Mouse (Mus musculus) midbrain, embryonic 14.5 days (tissue): ENCODE measurements around the gene Mxra7. TPM values are rescaled to one million over a fixed set of nuclear protein-coding genes. Genes with fewer than 3 reads are reported as not detected.

ENCODE experiments used
- ATAC-seq: fragments of 200-750 bp; cut with Nextera tagmentation; 2 replicates; pipeline ENCODE4 v1.8.0; 2017; ENCODE audit warnings: moderate number of reproducible peaks, moderate library complexity; ENCODE audit not compliant: low FRiP score, low TSS enrichment
- DNase-seq: peaks from one replicate; pipeline ENCODE4 v3.0.0-alpha.2; 2015
- H3K27ac ChIP-seq: fragments of 300-500 bp; sonication (generic); replicated peaks from 2 replicates; pipeline ENCODE4 v1.5.1; 2014; ENCODE audit warnings: mild to moderate bottlenecking, low read depth, low read length, moderate library complexity
- H3K27me3 ChIP-seq: fragments of 300-500 bp; sonication (generic); 2 replicates; pipeline ENCODE4 v1.6.1; 2014; ENCODE audit warnings: low read length, control low read depth, mixed read lengths; ENCODE audit not compliant: control insufficient read depth, insufficient read depth
- H3K36me3 ChIP-seq: fragments of 300-500 bp; sonication (generic); 2 replicates; pipeline ENCODE4 v1.6.1; 2014; ENCODE audit warnings: low read length, control low read depth; ENCODE audit not compliant: control insufficient read depth, insufficient read depth
- H3K4me1 ChIP-seq: fragments of 300-500 bp; sonication (generic); 2 replicates; pipeline ENCODE4 v1.6.1; 2014; ENCODE audit warnings: mild to moderate bottlenecking, antibody characterized with exemption, low read length, control low read depth; ENCODE audit not compliant: control insufficient read depth, insufficient read depth
- H3K4me2 ChIP-seq: fragments of 300-500 bp; sonication (generic); 2 replicates; pipeline ENCODE4 v1.6.1; 2014; ENCODE audit warnings: mild to moderate bottlenecking, low read length, moderate library complexity
- H3K4me3 ChIP-seq: fragments of 300-500 bp; sonication (generic); replicated peaks from 2 replicates; pipeline ENCODE4 v1.5.1; 2014; ENCODE audit warnings: low read depth, low read length
- H3K9ac ChIP-seq: fragments of 300-500 bp; sonication (generic); replicated peaks from 2 replicates; pipeline ENCODE4 v1.6.1; 2014; ENCODE audit warnings: mild to moderate bottlenecking, low read length, moderate library complexity
- H3K9me3 ChIP-seq: fragments of 300-500 bp; sonication (generic); 2 replicates; pipeline ENCODE4 v1.6.1; 2016; ENCODE audit warnings: low read length, control low read depth, mixed read lengths; ENCODE audit not compliant: control insufficient read depth
- WGBS: fragments of 180-500 bp; shearing (Covaris S2); extraction: QIAGEN DNeasy Blood & Tissue Kit; methylation state at CpG from one replicate; pipeline ENCODE4 v1.1.7; 2014; 5-methylcytosine and 5-hydroxymethylcytosine counted together
- polyA plus RNA-seq: library from polyadenylated mRNA; unstranded; fragments of >200 nt; fragmentation: Nextera tagmentation; extraction: Ambion mirVana; gene quantifications from 2 replicates; pipeline ENCODE4 v1.2.1, GENCODE M21; 2014

The Mxra7 gene
- polyA plus RNA-seq, 1 experiment from 2014 or later = 20.7 TPM

GRCm38 (mm10) chr11:116857183-116857850 lies 29.5 kb upstream of the Mxra7 start:
- H3K27me3 ChIP-seq = no peaks in the 10 kb centered on the region
- peaks cover 12% of the 10 kb centered on the region for H3K4me1 ChIP-seq
- H3K4me3 ChIP-seq = no peak overlapping the region
- WGBS = 89% methylated on average over 12 of the region's 12 CpGs
- H3K36me3 ChIP-seq = peaks cover 39% of the 10 kb centered on the region
- H3K27ac ChIP-seq = no peak overlapping the region
- no peak for DNase-seq
- no peak for ATAC-seq
- no peaks in the 10 kb centered on the region for H3K9me3 ChIP-seq
- H3K9ac ChIP-seq = no peak overlapping the region
- H3K4me2 ChIP-seq = no peak overlapping the region

- Histone ChIP-seq H3K9ac (peak overlapping the region; percentile 62; the same call in 1 of the 2 replicates), H3K4me3 (peak overlapping the region; percentile 96), H3K9me3 (no peaks in the 10 kb centered on the region), H3K27me3 (no peaks in the 10 kb centered on the region), H3K4me1 (peaks cover 26% of the 10 kb centered on the region), H3K36me3 (peaks cover 33% of the 10 kb centered on the region), H3K4me2 (peak overlapping the region; percentile 85), H3K27ac (peak overlapping the region; percentile 96; the same call in 1 of the 2 replicates)
- DNase-seq = no peak
- WGBS = 53% methylated on average over 10 of the region's 10 CpGs
- no peak for ATAC-seq
These were observed 26.4 kb upstream of the Mxra7 start for GRCm38 (mm10) chr11:116854279-116854678.

- peak overlapping the region; percentile 62 for H3K9ac ChIP-seq
- under 1% methylated on average over 36 of the region's 36 CpGs for WGBS
- peaks cover 26% of the 10 kb centered on the region for H3K4me1 ChIP-seq
- peak overlapping the region; percentile 96 for H3K27ac ChIP-seq
- H3K9me3 ChIP-seq = no peaks in the 10 kb centered on the region
- peak overlapping the region; percentile 96 for H3K4me3 ChIP-seq
- DNase-seq (peak; percentile 98), ATAC-seq (peak; percentile 90)
- peaks cover 32% of the 10 kb centered on the region for H3K36me3 ChIP-seq
- H3K27me3 ChIP-seq = no peaks in the 10 kb centered on the region
- H3K4me2 ChIP-seq = peak overlapping the region; percentile 85
These were observed 25.7 kb upstream of the Mxra7 start for GRCm38 (mm10) chr11:116853512-116853928.

- H3K9ac ChIP-seq = peak within 1 kb of the TSS; percentile 93
- H3K9me3 ChIP-seq = no peaks in the 10 kb centered on the region
- peaks cover 26% of the 10 kb centered on the region for H3K4me1 ChIP-seq
- DNase-seq = peak; percentile 98
- no peaks in the 10 kb centered on the region for H3K27me3 ChIP-seq
- peak within 1 kb of the TSS; percentile 96 for H3K27ac ChIP-seq
- peak; percentile 90 for ATAC-seq
- under 1% methylated on average over 73 of the region's 74 CpGs for WGBS
- H3K36me3 ChIP-seq = peaks cover 36% of the 10 kb centered on the region
- H3K4me3 ChIP-seq = peak within 1 kb of the TSS; percentile 96
- peak within 1 kb of the TSS; percentile 85 for H3K4me2 ChIP-seq
These were observed 25.2 kb upstream of the Mxra7 start, which contains the start of gene Srsf2 for GRCm38 (mm10) chr11:116852891-116853511. Gene Srsf2, minus strand, starts transcription at chr11:116853094.

GRCm38 (mm10) chr11:116852291-116852890 lies 24.5 kb upstream of the Mxra7 start, which contains the start of gene Mfsd11:
Gene Mfsd11, plus strand, starts transcription at chr11:116852440.
- peak within 1 kb of the TSS; percentile 85 for H3K4me2 ChIP-seq
- peak; percentile 42 for ATAC-seq
- no peaks in the 10 kb centered on the region for H3K27me3 ChIP-seq
- peaks cover 42% of the 10 kb centered on the region for H3K36me3 ChIP-seq
- DNase-seq = peak; percentile 86
- WGBS = under 1% methylated on average over 83 of the region's 91 CpGs
- peak within 1 kb of the TSS; percentile 96 for H3K27ac ChIP-seq
- peak within 1 kb of the TSS; percentile 93 for H3K9ac ChIP-seq
- H3K4me3 ChIP-seq = peak within 1 kb of the TSS; percentile 96
- no peaks in the 10 kb centered on the region for H3K9me3 ChIP-seq
- H3K4me1 ChIP-seq = peaks cover 26% of the 10 kb centered on the region

- Histone ChIP-seq H3K27ac (peak overlapping the region; percentile 96), H3K27me3 (no peaks in the 10 kb centered on the region), H3K4me1 (peaks cover 26% of the 10 kb centered on the region), H3K9ac (peak overlapping the region; percentile 93), H3K36me3 (peaks cover 46% of the 10 kb centered on the region), H3K4me2 (peak overlapping the region; percentile 85), H3K9me3 (no peaks in the 10 kb centered on the region), H3K4me3 (peak overlapping the region; percentile 96)
- DNase-seq = peak; percentile 58
- under 1% methylated on average over 29 of the region's 29 CpGs for WGBS
- no peak for ATAC-seq
These were observed 23.9 kb upstream of the Mxra7 start for GRCm38 (mm10) chr11:116851576-116852290.

GRCm38 (mm10) chr11:116850833-116851477 lies 23.1 kb upstream of the Mxra7 start:
- peaks cover 26% of the 10 kb centered on the region for H3K4me1 ChIP-seq
- DNase-seq = no peak

GRCm38 (mm10) chr11:116850085-116850484 lies 22.2 kb upstream of the Mxra7 start:
- WGBS = 62% methylated on average over 4 of the region's 4 CpGs
- ATAC-seq = no peak
- H3K4me3 ChIP-seq = 0 out of 2 replicates have a peak overlapping the region, but pooled peaks have one; percentile 7
- H3K4me2 ChIP-seq = peak overlapping the region; percentile 85
- peaks cover 52% of the 10 kb centered on the region for H3K36me3 ChIP-seq
- H3K4me1 ChIP-seq = peaks cover 25% of the 10 kb centered on the region
- no peaks in the 10 kb centered on the region for H3K9me3 ChIP-seq
- H3K27me3 ChIP-seq = no peaks in the 10 kb centered on the region
- no peak for DNase-seq
- no peak overlapping the region for H3K9ac ChIP-seq
- no peak overlapping the region for H3K27ac ChIP-seq

More at GRCm38 (mm10) chr11:116850833-116851477, 23.1 kb upstream of the Mxra7 start:
- peak overlapping the region; percentile 93 for H3K9ac ChIP-seq
- H3K27me3 ChIP-seq = no peaks in the 10 kb centered on the region
- H3K4me2 ChIP-seq = peak overlapping the region; percentile 85
- ATAC-seq = no peak
- 27% methylated on average over 6 of the region's 6 CpGs for WGBS
- peak overlapping the region; percentile 96 for H3K4me3 ChIP-seq
- H3K27ac ChIP-seq = no peak overlapping the region
- H3K9me3 ChIP-seq = no peaks in the 10 kb centered on the region
- peaks cover 52% of the 10 kb centered on the region for H3K36me3 ChIP-seq
